Mouse (Mus musculus): Measurements from ENCODE around the gene Ivl. TPM values are rescaled to one million over a fixed set of nuclear protein-coding genes. Genes with fewer than 3 reads are reported as not detected.

The Ivl gene
- total RNA-seq (2021): not detected
- long read RNA-seq, experiment 1: 0 reads
- long read RNA-seq, experiment 2: 0 reads

GRCm38 (mm10) chr3:92573449-92574041, at the start of gene Ivl:
Gene Ivl (minus strand): TSS chr3:92573735.
- DNase-seq (ENCODE audit: low spot score in 2 of 2): no peak

- DNase-seq (ENCODE audit: low spot score in 2 of 2): no peak
Measured at GRCm38 (mm10) chr3:92621560-92621959, 48.0 kb upstream of the Ivl start, which contains the start of gene Lce6a. Gene Lce6a (minus strand): TSS chr3:92621660.

GRCm38 (mm10) chr3:92609804-92610203, 36.3 kb upstream of the Ivl start:
- DNase-seq (ENCODE audit: low spot score in 2 of 2): no peak

- DNase-seq (ENCODE audit: low spot score in 2 of 2): no peak
Measured at GRCm38 (mm10) chr3:92607392-92607791, 33.9 kb upstream of the Ivl start, which contains the start of gene 2210017I01Rik. Gene 2210017I01Rik (minus strand): TSS chr3:92607492.

GRCm38 (mm10) chr3:92602169-92602568, 28.6 kb upstream of the Ivl start:
- DNase-seq (ENCODE audit: low spot score in 2 of 2): no peak

GRCm38 (mm10) chr3:92600456-92600855, 26.9 kb upstream of the Ivl start:
- DNase-seq (ENCODE audit: low spot score in 2 of 2): no peak

GRCm38 (mm10) chr3:92599973-92600372, 26.4 kb upstream of the Ivl start:
- DNase-seq (ENCODE audit: low spot score in 2 of 2): no peak

GRCm38 (mm10) chr3:92598429-92598828, 24.9 kb upstream of the Ivl start:
- no peak for DNase-seq (ENCODE audit: low spot score in 2 of 2)

GRCm38 (mm10) chr3:92588858-92589257, 15.3 kb upstream of the Ivl start, which contains the start of gene Smcp:
Gene Smcp (minus strand): TSS chr3:92588997.
- no peak for DNase-seq (ENCODE audit: low spot score in 2 of 2)

GRCm38 (mm10) chr3:92587190-92587589, 13.7 kb upstream of the Ivl start:
- DNase-seq (ENCODE audit: low spot score in 2 of 2): no peak

GRCm38 (mm10) chr3:92585055-92585454, 11.5 kb upstream of the Ivl start:
- DNase-seq (ENCODE audit: low spot score in 2 of 2): no peak

- DNase-seq (ENCODE audit: low spot score in 2 of 2): no peak
Measured at GRCm38 (mm10) chr3:92583164-92583826, 9.8 kb upstream of the Ivl start.

GRCm38 (mm10) chr3:92579508-92579907, 6.0 kb upstream of the Ivl start:
- DNase-seq (ENCODE audit: low spot score in 2 of 2): no peak

GRCm38 (mm10) chr3:92578652-92579413, 5.3 kb upstream of the Ivl start:
- no peak for DNase-seq (ENCODE audit: low spot score in 2 of 2)

- no peak for DNase-seq (ENCODE audit: low spot score in 2 of 2)
Measured at GRCm38 (mm10) chr3:92572514-92573155, 900 bp downstream of the Ivl start.

GRCm38 (mm10) chr3:92568752-92569151, 4.8 kb downstream of the Ivl start:
- no peak for DNase-seq (ENCODE audit: low spot score in 2 of 2)

GRCm38 (mm10) chr3:92565418-92565817, 8.1 kb downstream of the Ivl start:
- no peak for DNase-seq (ENCODE audit: low spot score in 2 of 2)

GRCm38 (mm10) chr3:92534411-92534810, 39.1 kb downstream of the Ivl start, which contains the start of gene 2310046K23Rik:
Gene 2310046K23Rik (minus strand): TSS chr3:92534511.
- no peak for DNase-seq (ENCODE audit: low spot score in 2 of 2)
